Mouse (Mus musculus): ENCODE measurements at regions not wholly inside any gene's neighbourhood (a gene's known extent, or its start where the extent isn't known, plus 50 kb on each side); places are given as distances from the start of the nearest gene placed in this dataset.
"Not testable (repeated sequence)": the region's sequence is repeated elsewhere in the genome, so short reads cannot be mapped to it uniquely, and the experiment has no call there.

GRCm38 (mm10) chr7:73661901-73662300, 78.2 kb upstream of the Fam174b start:
- in situ Hi-C loops (cut with MboI; ENCODE audit: low pct_ligation_motif_present, low pct_unique_long_range_greater_than_20kb, low sequenced_read_pairs): loop anchor here (25.0 kb wide), 2 partner anchors 100 to 350 kb away; partner anchors contain the start of gene St8sia2

GRCm38 (mm10) chr7:73659551-73659950, 80.6 kb upstream of the Fam174b start:
- no peak overlapping the region for H3K9ac ChIP-seq (ENCODE audit: insufficient read depth, low read depth)
- peaks cover 45% of the 10 kb centered on the region for H3K27me3 ChIP-seq (replicated peaks)
- H3K27ac ChIP-seq (ENCODE audit: insufficient read depth, low read depth): no peak overlapping the region
- H3K4me1 ChIP-seq (ENCODE audit: control insufficient read depth in 1 of 2, insufficient read depth in 2 of 2): peaks cover under 1 to 10% of the 10 kb centered on the region in 2 experiments; a peak in 3 of 4 replicates
- in situ Hi-C loops (cut with MboI; ENCODE audit: low pct_ligation_motif_present, low pct_unique_long_range_greater_than_20kb, low sequenced_read_pairs): loop anchor here (10.0 to 25.0 kb wide), 3 partner anchors 103 to 695 kb away; partner anchors contain the start of gene St8sia2
- TF ChIP-seq ZMIZ1 (IDR thresholded peaks at IDR 0.05; ENCODE audit: low read depth, low read length) (no peak), GABPA (IDR thresholded peaks at IDR 0.05; ENCODE audit: insufficient replicate concordance, low read depth, low read length) (no peak), MXI1 (IDR thresholded peaks at IDR 0.05; ENCODE audit: low read depth, low read length) (no peak)
- H3K79me2 ChIP-seq (replicated peaks; ENCODE audit: control insufficient read depth, extremely low read depth, insufficient read depth, poor library complexity, severe bottlenecking): no peaks in the 10 kb centered on the region
- no peaks in the 10 kb centered on the region for H3K9me3 ChIP-seq (replicated peaks; ENCODE audit: low read length)
- no peaks in the 10 kb centered on the region for H3K36me3 ChIP-seq (replicated peaks in 1 of 2; ENCODE audit: control insufficient read depth in 1 of 2, insufficient read depth in 1 of 2, low read length in 1 of 2)
- no peak overlapping the region for H3K4me3 ChIP-seq (replicated peaks in 1 of 3; ENCODE audit: low read depth in 2 of 3, low read length in 2 of 3, poor library complexity in 1 of 3)
- dilution Hi-C loops (cut with MboI; ENCODE audit: extremely low pct_ligation_motif_present, extremely low pct_unique_long_range_greater_than_20kb, low sequenced_read_pairs): no loop called here
- H3K4me2 ChIP-seq (ENCODE audit: insufficient read depth, low read depth, poor library complexity, severe bottlenecking): no peak overlapping the region
- DNase-seq (ENCODE audit: extremely low read depth): no peak

More at GRCm38 (mm10) chr7:73661901-73662300, 78.2 kb upstream of the Fam174b start:
- Histone ChIP-seq H3K9ac (ENCODE audit: insufficient read depth, low read depth) (no peak overlapping the region), H3K36me3 (replicated peaks in 1 of 2; ENCODE audit: control insufficient read depth in 1 of 2, insufficient read depth in 1 of 2, low read length in 1 of 2) (no peaks in the 10 kb centered on the region), H3K27ac (ENCODE audit: insufficient read depth, low read depth) (no peak overlapping the region), H3K27me3 (replicated peaks) (peaks cover 61% of the 10 kb centered on the region), H3K79me2 (replicated peaks; ENCODE audit: control insufficient read depth, extremely low read depth, insufficient read depth, poor library complexity, severe bottlenecking) (no peaks in the 10 kb centered on the region), H3K4me1 (ENCODE audit: control insufficient read depth in 1 of 2, insufficient read depth in 2 of 2) (no peaks in the 10 kb centered on the region), H3K4me3 (replicated peaks in 1 of 3; ENCODE audit: low read depth in 2 of 3, low read length in 2 of 3, poor library complexity in 1 of 3) (no peak overlapping the region), H3K4me2 (ENCODE audit: insufficient read depth, low read depth, poor library complexity, severe bottlenecking) (no peak overlapping the region), H3K9me3 (replicated peaks; ENCODE audit: low read length) (no peaks in the 10 kb centered on the region)
- dilution Hi-C loops (cut with MboI; ENCODE audit: extremely low pct_ligation_motif_present, extremely low pct_unique_long_range_greater_than_20kb, low sequenced_read_pairs): no loop called here
- no peak for TF ChIP-seq ETS1 (conservative IDR thresholded peaks at IDR 0.05; ENCODE audit: low read depth, low read length)
- no peak for TF ChIP-seq MEF2A (IDR thresholded peaks at IDR 0.05; ENCODE audit: borderline replicate concordance, low read depth, low read length)
- TF ChIP-seq NELFE (IDR thresholded peaks at IDR 0.05; ENCODE audit: low read depth, low read length): no peak
- TF ChIP-seq TBP (conservative IDR thresholded peaks at IDR 0.05; ENCODE audit: low read depth, low read length): no peak
- TF ChIP-seq SMC3 (IDR thresholded peaks at IDR 0.05; ENCODE audit: low read depth, low read length): no peak
- TF ChIP-seq UBTF (IDR thresholded peaks at IDR 0.05; ENCODE audit: low read depth, low read length): no peak
- TF ChIP-seq POLR2AphosphoS2 (IDR thresholded peaks at IDR 0.05; ENCODE audit: low read depth, low read length): no peak
- TF ChIP-seq TCF12 (IDR thresholded peaks at IDR 0.05; ENCODE audit: low read depth, low read length): no peak
- TF ChIP-seq HCFC1 (IDR thresholded peaks at IDR 0.05; ENCODE audit: low read depth, low read length): no peak
- DNase-seq (ENCODE audit: extremely low read depth): no peak

- no peaks in the 10 kb centered on the region for H3K9me3 ChIP-seq (replicated peaks; ENCODE audit: low read length)
- H3K79me2 ChIP-seq (replicated peaks; ENCODE audit: control insufficient read depth, extremely low read depth, insufficient read depth, poor library complexity, severe bottlenecking): no peaks in the 10 kb centered on the region
- H3K4me1 ChIP-seq (ENCODE audit: control insufficient read depth in 1 of 2, insufficient read depth in 2 of 2): peaks cover 2 to 13% of the 10 kb centered on the region in 2 experiments; a peak in 3 of 4 replicates
Measured at GRCm38 (mm10) chr7:73657283-73657682, 82.8 kb upstream of the Fam174b start.

GRCm38 (mm10) chr7:73656424-73656795, 83.7 kb upstream of the Fam174b start:
- dilution Hi-C loops (cut with MboI; ENCODE audit: extremely low pct_ligation_motif_present, extremely low pct_unique_long_range_greater_than_20kb, low sequenced_read_pairs); H3K36me3 ChIP-seq (replicated peaks in 1 of 2; ENCODE audit: control insufficient read depth in 1 of 2, insufficient read depth in 1 of 2, low read length in 1 of 2); DNase-seq (ENCODE audit: extremely low read depth); H3K4me3 ChIP-seq (replicated peaks in 1 of 3; ENCODE audit: low read depth in 2 of 3, low read length in 2 of 3, poor library complexity in 1 of 3); H3K79me2 ChIP-seq (replicated peaks; ENCODE audit: control insufficient read depth, extremely low read depth, insufficient read depth, poor library complexity, severe bottlenecking); H3K27ac ChIP-seq (ENCODE audit: insufficient read depth, low read depth); H3K4me2 ChIP-seq (ENCODE audit: insufficient read depth, low read depth, poor library complexity, severe bottlenecking); H3K9ac ChIP-seq (ENCODE audit: insufficient read depth, low read depth); H3K9me3 ChIP-seq (replicated peaks; ENCODE audit: low read length): not testable (repeated sequence)
- Histone ChIP-seq H3K27me3 (replicated peaks) (peaks cover 46% of the 10 kb centered on the region), H3K4me1 (ENCODE audit: control insufficient read depth in 1 of 2, insufficient read depth in 2 of 2) (peaks cover 2 to 13% of the 10 kb centered on the region in 2 experiments; a peak in 3 of 4 replicates)
- in situ Hi-C loops (cut with MboI; ENCODE audit: low pct_ligation_motif_present, low pct_unique_long_range_greater_than_20kb, low sequenced_read_pairs): loop anchor here (10.0 to 25.0 kb wide), 3 partner anchors 106 to 698 kb away; partner anchors contain the start of gene St8sia2

More at GRCm38 (mm10) chr7:73657283-73657682, 82.8 kb upstream of the Fam174b start:
- in situ Hi-C loops (cut with MboI; ENCODE audit: low pct_ligation_motif_present, low pct_unique_long_range_greater_than_20kb, low sequenced_read_pairs) (loop anchor here (10.0 to 25.0 kb wide), 3 partner anchors 105 to 698 kb away; partner anchors contain the start of gene St8sia2), dilution Hi-C loops (cut with MboI; ENCODE audit: extremely low pct_ligation_motif_present, extremely low pct_unique_long_range_greater_than_20kb, low sequenced_read_pairs) (no loop called here)
- no peak overlapping the region for H3K4me3 ChIP-seq (replicated peaks in 1 of 3; ENCODE audit: low read depth in 2 of 3, low read length in 2 of 3, poor library complexity in 1 of 3)
- peaks cover 50% of the 10 kb centered on the region for H3K27me3 ChIP-seq (replicated peaks)
- no peak for DNase-seq (ENCODE audit: extremely low read depth)
- TF ChIP-seq HCFC1 (IDR thresholded peaks at IDR 0.05; ENCODE audit: low read depth, low read length) (no peak), KAT2A (IDR thresholded peaks at IDR 0.05; ENCODE audit: insufficient replicate concordance, low read length) (no peak), CHD1 (IDR thresholded peaks at IDR 0.05; ENCODE audit: low read depth, low read length) (no peak), IRF4 (IDR thresholded peaks at IDR 0.05; ENCODE audit: low read depth, low read length) (no peak), MAFK (IDR thresholded peaks at IDR 0.05; ENCODE audit: insufficient replicate concordance, low read length) (no peak), ZC3H11A (IDR thresholded peaks at IDR 0.05; ENCODE audit: low read depth, low read length) (no peak), PAX5 (IDR thresholded peaks at IDR 0.05; ENCODE audit: low read length) (no peak), ZMIZ1 (IDR thresholded peaks at IDR 0.05; ENCODE audit: low read depth, low read length) (no peak), UBTF (IDR thresholded peaks at IDR 0.05; ENCODE audit: low read depth, low read length) (no peak), E2F4 (IDR thresholded peaks at IDR 0.05; ENCODE audit: insufficient replicate concordance, low read depth, low read length) (no peak)
- no peak overlapping the region for H3K27ac ChIP-seq (ENCODE audit: insufficient read depth, low read depth)
- H3K4me2 ChIP-seq (ENCODE audit: insufficient read depth, low read depth, poor library complexity, severe bottlenecking): no peak overlapping the region
- no peak overlapping the region for H3K9ac ChIP-seq (ENCODE audit: insufficient read depth, low read depth)
- no peaks in the 10 kb centered on the region for H3K36me3 ChIP-seq (replicated peaks in 1 of 2; ENCODE audit: control insufficient read depth in 1 of 2, insufficient read depth in 1 of 2, low read length in 1 of 2)

Data from CH12.LX (cell line).